Mouse (Mus musculus) midbrain, embryonic 11.5 days (tissue): ENCODE results near the gene Slc8a1. TPM values are rescaled to one million over a fixed set of nuclear protein-coding genes. Genes with fewer than 3 reads are reported as not detected.
A peak's percentile ranks its signal among the peaks of the same experiment; 100 is the strongest.

Experiments
- ATAC-seq: fragments of 200-750 bp; cut with Nextera tagmentation; 2 replicates; pipeline ENCODE4 v1.8.0; 2017; ENCODE audit warnings: moderate TSS enrichment, moderate library complexity; ENCODE audit not compliant: low FRiP score
- DNase-seq: peaks from one replicate; pipeline ENCODE4 v3.0.0; 2015; ENCODE audit warnings: low spot score; ENCODE audit errors: missing footprints
- H3K27ac ChIP-seq: fragments of 300-500 bp; sonication (generic); 2 replicates; pipeline ENCODE4 v1.5.1; 2014; ENCODE audit warnings: low read depth, low read length
- H3K27me3 ChIP-seq: fragments of 300-500 bp; sonication (generic); 2 replicates; pipeline ENCODE4 v1.6.1; 2014; ENCODE audit warnings: mild to moderate bottlenecking, low read length, moderate library complexity, mixed read lengths; ENCODE audit not compliant: control insufficient read depth, insufficient read depth
- H3K36me3 ChIP-seq: fragments of 300-500 bp; sonication (generic); 2 replicates; pipeline ENCODE4 v1.6.1; 2014; ENCODE audit warnings: mild to moderate bottlenecking, low read length, moderate library complexity, mixed read lengths; ENCODE audit not compliant: control insufficient read depth, insufficient read depth
- H3K4me1 ChIP-seq: fragments of 300-500 bp; sonication (generic); 2 replicates; pipeline ENCODE4 v1.6.1; 2014; ENCODE audit warnings: low read length; ENCODE audit not compliant: control insufficient read depth, insufficient read depth
- H3K4me2 ChIP-seq: fragments of 300-500 bp; sonication (generic); 2 replicates; pipeline ENCODE4 v1.6.1; 2014; ENCODE audit warnings: mild to moderate bottlenecking, moderate library complexity
- H3K4me3 ChIP-seq: fragments of 300-500 bp; sonication (generic); 2 replicates; pipeline ENCODE4 v1.5.1; 2014; ENCODE audit warnings: low read depth, low read length
- H3K9ac ChIP-seq: fragments of 300-500 bp; sonication (generic); 2 replicates; pipeline ENCODE4 v1.6.1; 2014; ENCODE audit warnings: low read length
- H3K9me3 ChIP-seq: fragments of 300-500 bp; sonication (generic); 2 replicates; pipeline ENCODE4 v1.6.1; 2016; ENCODE audit warnings: low read length; ENCODE audit not compliant: control insufficient read depth
- WGBS: fragments of 180-500 bp; shearing (Covaris S2); extraction: QIAGEN DNeasy Blood & Tissue Kit; methylation state at CpG from one replicate; pipeline ENCODE4 v1.1.7; 2014; 5-methylcytosine and 5-hydroxymethylcytosine counted together
- polyA plus RNA-seq: library from polyadenylated mRNA; unstranded; fragments of >200 nt; fragmentation: Nextera tagmentation; extraction: Ambion mirVana; gene quantifications from 2 replicates; pipeline ENCODE4 v1.2.1, GENCODE M21; 2014

The Slc8a1 gene
- polyA plus RNA-seq, 1 experiment from 2014 or later, result 3.3 TPM

- no peak overlapping the region for H3K4me2 ChIP-seq
- H3K36me3 ChIP-seq, result no peaks in the 10 kb centered on the region
- H3K9me3 ChIP-seq, result no peaks in the 10 kb centered on the region
- H3K4me1 ChIP-seq, result no peaks in the 10 kb centered on the region
- no peaks in the 10 kb centered on the region for H3K27me3 ChIP-seq
- ATAC-seq, result no peak
- DNase-seq, result no peak
- 83% methylated on average over 6 of the region's 6 CpGs for WGBS
- H3K27ac ChIP-seq, result no peak overlapping the region
- H3K9ac ChIP-seq, result no peak overlapping the region
- H3K4me3 ChIP-seq, result no peak overlapping the region
Observed at GRCm38 (mm10) chr17:81492216-81492865, 245.8 kb downstream of the Slc8a1 start.

- no peak overlapping the region for H3K27ac ChIP-seq
- WGBS, result 69% methylated on average over 1 of the region's 1 CpGs
- DNase-seq (no peak), ATAC-seq (no peak)
- H3K36me3 ChIP-seq, result no peaks in the 10 kb centered on the region
- no peaks in the 10 kb centered on the region for H3K9me3 ChIP-seq
- H3K4me1 ChIP-seq, result no peaks in the 10 kb centered on the region
- no peaks in the 10 kb centered on the region for H3K27me3 ChIP-seq
- no peak overlapping the region for H3K9ac ChIP-seq
- no peak overlapping the region for H3K4me2 ChIP-seq
- H3K4me3 ChIP-seq, result no peak overlapping the region
Observed at GRCm38 (mm10) chr17:81486388-81486787, 251.8 kb downstream of the Slc8a1 start.

GRCm38 (mm10) chr17:81481843-81482490 is 256.2 kb downstream of the Slc8a1 start:
- H3K9me3 ChIP-seq, result no peaks in the 10 kb centered on the region
- WGBS, result 58% methylated on average over 11 of the region's 11 CpGs
- H3K4me1 ChIP-seq, result peaks cover 3% of the 10 kb centered on the region; the same call in 1 of the 2 replicates
- H3K36me3 ChIP-seq, result no peaks in the 10 kb centered on the region
- no peak overlapping the region for H3K9ac ChIP-seq
- H3K27ac ChIP-seq, result no peak overlapping the region
- no peak overlapping the region for H3K4me2 ChIP-seq
- no peak overlapping the region for H3K4me3 ChIP-seq
- no peaks in the 10 kb centered on the region for H3K27me3 ChIP-seq
- ATAC-seq (peak; percentile 61; the same call in 1 of the 2 replicates), DNase-seq (no peak)

- H3K27ac ChIP-seq, result no peak overlapping the region
- peaks cover 3% of the 10 kb centered on the region; the same call in 1 of the 2 replicates for H3K4me1 ChIP-seq
- H3K4me2 ChIP-seq, result no peak overlapping the region
- no peak overlapping the region for H3K9ac ChIP-seq
- ATAC-seq (peak; percentile 71), DNase-seq (no peak)
- H3K9me3 ChIP-seq, result no peaks in the 10 kb centered on the region
- no peaks in the 10 kb centered on the region for H3K36me3 ChIP-seq
- no peaks in the 10 kb centered on the region for H3K27me3 ChIP-seq
- no peak overlapping the region for H3K4me3 ChIP-seq
- WGBS, result 75% methylated on average over 21 of the region's 21 CpGs
Observed at GRCm38 (mm10) chr17:81480351-81481161, 257.6 kb downstream of the Slc8a1 start.

GRCm38 (mm10) chr17:81479807-81480206 is 258.4 kb downstream of the Slc8a1 start:
- Histone ChIP-seq H3K9ac (no peak overlapping the region), H3K4me3 (no peak overlapping the region), H3K27me3 (no peaks in the 10 kb centered on the region), H3K36me3 (no peaks in the 10 kb centered on the region), H3K4me1 (peaks cover 3% of the 10 kb centered on the region; the same call in 1 of the 2 replicates), H3K4me2 (no peak overlapping the region), H3K27ac (no peak overlapping the region), H3K9me3 (no peaks in the 10 kb centered on the region)
- no peak for ATAC-seq
- 67% methylated on average over 4 of the region's 4 CpGs for WGBS
- no peak for DNase-seq

GRCm38 (mm10) chr17:81477420-81477819 is 260.8 kb downstream of the Slc8a1 start:
- WGBS, result 88% methylated on average over 1 of the region's 1 CpGs
- H3K4me2 ChIP-seq, result no peak overlapping the region
- ATAC-seq, result no peak

GRCm38 (mm10) chr17:81473363-81473762 is 264.8 kb downstream of the Slc8a1 start:
- H3K4me1 ChIP-seq, result no peaks in the 10 kb centered on the region
- H3K9me3 ChIP-seq, result no peaks in the 10 kb centered on the region
- no peak overlapping the region for H3K9ac ChIP-seq
- H3K4me3 ChIP-seq, result no peak overlapping the region
- ATAC-seq (no peak), DNase-seq (no peak)
- H3K36me3 ChIP-seq, result no peaks in the 10 kb centered on the region
- H3K27me3 ChIP-seq, result no peaks in the 10 kb centered on the region
- no peak overlapping the region for H3K27ac ChIP-seq
- WGBS, result 69% methylated on average over 3 of the region's 3 CpGs
- no peak overlapping the region for H3K4me2 ChIP-seq

More at GRCm38 (mm10) chr17:81477420-81477819, 260.8 kb downstream of the Slc8a1 start:
- Histone ChIP-seq H3K9me3 (no peaks in the 10 kb centered on the region), H3K36me3 (no peaks in the 10 kb centered on the region), H3K4me1 (peaks cover 3% of the 10 kb centered on the region; the same call in 1 of the 2 replicates), H3K9ac (no peak overlapping the region), H3K27ac (no peak overlapping the region), H3K4me3 (no peak overlapping the region), H3K27me3 (no peaks in the 10 kb centered on the region)
- no peak for DNase-seq

GRCm38 (mm10) chr17:81468941-81469340 is 269.2 kb downstream of the Slc8a1 start:
- Histone ChIP-seq H3K4me2 (no peak overlapping the region), H3K9ac (no peak overlapping the region), H3K9me3 (no peaks in the 10 kb centered on the region), H3K27ac (no peak overlapping the region), H3K36me3 (no peaks in the 10 kb centered on the region), H3K4me1 (no peaks in the 10 kb centered on the region), H3K27me3 (no peaks in the 10 kb centered on the region), H3K4me3 (no peak overlapping the region)
- DNase-seq, result peak; percentile 78
- 86% methylated on average over 5 of the region's 5 CpGs for WGBS
- no peak for ATAC-seq

GRCm38 (mm10) chr17:81459379-81459778 is 278.8 kb downstream of the Slc8a1 start:
- ATAC-seq (no peak), DNase-seq (peak; percentile 41)
- WGBS, result 80% methylated on average over 3 of the region's 3 CpGs
- Histone ChIP-seq H3K9ac (no peak overlapping the region), H3K4me1 (no peaks in the 10 kb centered on the region), H3K27ac (no peak overlapping the region), H3K9me3 (no peaks in the 10 kb centered on the region), H3K36me3 (no peaks in the 10 kb centered on the region), H3K27me3 (no peaks in the 10 kb centered on the region), H3K4me3 (no peak overlapping the region), H3K4me2 (no peak overlapping the region)
